Mouse (Mus musculus): ENCODE measurements around the gene Miox.
A peak's percentile ranks its signal among the peaks of the same experiment; 100 is the strongest.

Gene Miox

DNA sequence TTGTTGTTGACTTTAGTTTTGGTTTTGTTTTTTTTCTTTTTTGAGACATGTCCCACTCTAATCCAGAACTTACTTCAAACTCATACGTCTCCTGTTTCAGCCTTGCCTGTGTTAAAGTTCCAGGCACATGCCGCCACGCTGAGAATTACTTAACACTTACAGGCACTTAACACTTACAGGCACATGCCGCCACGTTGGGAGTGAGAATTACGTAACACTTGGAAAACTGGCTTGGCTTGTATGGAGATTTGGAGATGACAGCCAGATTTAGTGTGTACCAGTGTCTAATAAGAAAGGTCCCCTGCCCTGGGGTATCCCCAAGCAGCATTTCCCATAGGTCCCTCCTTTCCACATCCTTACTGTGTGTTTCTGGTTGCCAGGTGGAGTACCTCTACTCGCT lies 28.9 kb downstream of the Miox start:
- peak; percentile 95 for DNase-seq (ENCODE audit: extremely low read depth, low read depth, low spot score)

- no peak for DNase-seq (ENCODE audit: extremely low read depth, low read depth, low spot score)
These were observed 30.9 kb downstream of the Miox start for GRCm38 (mm10) chr15:89365141-89365551.

GRCm38 (mm10) chr15:89372068-89372467 lies 37.9 kb downstream of the Miox start:
- DNase-seq (ENCODE audit: extremely low read depth, low read depth, low spot score), result no peak

GRCm38 (mm10) chr15:89372536-89372935 lies 38.3 kb downstream of the Miox start:
- no peak for DNase-seq (ENCODE audit: extremely low read depth, low read depth, low spot score)

- no peak for DNase-seq (ENCODE audit: extremely low read depth, low read depth, low spot score)
These were observed 39.0 kb downstream of the Miox start for GRCm38 (mm10) chr15:89373027-89373761.

- DNase-seq (ENCODE audit: extremely low read depth, low read depth, low spot score), result no peak
These were observed 39.6 kb downstream of the Miox start, which contains the start of gene Sco2 for GRCm38 (mm10) chr15:89373762-89374248. Gene Sco2 (minus strand): TSS chr15:89373846.

DNA sequence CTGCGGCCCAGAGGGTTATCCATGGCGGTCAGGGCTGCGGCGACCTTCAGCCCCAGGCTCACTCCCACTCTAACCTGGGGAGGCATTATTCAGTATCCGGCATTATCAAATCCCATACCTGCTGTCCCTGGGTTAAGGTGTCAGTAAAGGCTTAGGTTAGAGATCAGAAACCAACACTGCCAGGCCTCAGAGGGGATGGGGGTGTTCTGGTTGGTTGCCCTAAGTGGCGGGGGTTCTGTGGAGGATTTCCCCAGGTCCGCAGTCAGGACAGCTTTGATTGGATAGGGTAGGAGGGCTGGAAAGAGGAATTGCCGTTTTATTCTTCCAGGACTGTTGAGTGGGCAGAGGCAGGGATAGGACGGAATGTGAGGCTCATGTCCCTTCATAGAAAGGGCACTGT lies 40.1 kb downstream of the Miox start:
- no peak for DNase-seq (ENCODE audit: extremely low read depth, low read depth, low spot score)

- no peak for DNase-seq (ENCODE audit: extremely low read depth, low read depth, low spot score)
These were observed 40.8 kb downstream of the Miox start for GRCm38 (mm10) chr15:89374801-89375534.

DNA sequence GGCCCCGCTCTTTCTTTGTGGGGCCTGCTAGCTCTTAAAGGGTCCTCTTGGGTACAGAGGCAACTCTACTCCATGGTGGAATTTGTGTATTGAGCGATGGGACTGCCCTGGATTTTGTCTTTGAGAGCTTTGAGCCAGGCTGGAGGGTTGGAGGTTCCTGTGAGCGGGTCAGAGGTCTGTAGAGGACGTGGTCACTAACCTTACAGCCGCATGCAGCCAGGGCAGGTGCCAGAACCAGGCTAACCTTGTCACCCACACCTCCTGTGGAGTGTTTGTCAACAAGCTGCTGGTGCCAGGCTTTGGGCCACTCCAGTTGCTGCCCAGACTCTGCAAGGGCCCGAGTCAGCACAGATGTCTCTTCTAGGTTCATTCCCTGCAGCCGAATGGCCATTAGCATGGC lies 41.8 kb downstream of the Miox start:
- no peak for DNase-seq (ENCODE audit: extremely low read depth, low read depth, low spot score)

DNA sequence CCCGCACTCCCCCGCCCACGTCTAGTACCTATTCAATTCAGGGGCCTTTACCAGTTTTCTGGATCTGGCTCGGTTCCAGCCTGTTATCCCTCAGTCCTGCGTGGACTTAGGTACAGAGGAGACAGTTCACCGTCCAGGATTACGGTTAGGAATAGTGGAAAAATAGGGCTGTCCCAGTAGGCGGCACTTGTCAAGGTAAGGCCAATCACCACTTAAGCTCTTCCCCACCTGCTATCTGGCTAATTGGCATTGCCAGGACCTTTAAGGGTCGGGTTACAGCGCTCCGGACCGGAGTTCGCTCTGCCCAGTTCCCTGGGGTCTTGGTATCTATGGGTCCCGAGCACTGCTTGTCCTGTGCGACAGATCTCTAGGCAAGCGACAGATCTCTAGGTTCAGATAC lies 42.8 kb downstream of the Miox start, which contains the start of gene Tymp:
Gene Tymp, minus strand, starts transcription at position 83 of the 400 bp plus-strand sequence.
- no peak for DNase-seq (ENCODE audit: extremely low read depth, low read depth, low spot score)

- DNase-seq (ENCODE audit: extremely low read depth, low read depth, low spot score), result no peak
These were observed 43.2 kb downstream of the Miox start for GRCm38 (mm10) chr15:89377362-89377761.

DNA sequence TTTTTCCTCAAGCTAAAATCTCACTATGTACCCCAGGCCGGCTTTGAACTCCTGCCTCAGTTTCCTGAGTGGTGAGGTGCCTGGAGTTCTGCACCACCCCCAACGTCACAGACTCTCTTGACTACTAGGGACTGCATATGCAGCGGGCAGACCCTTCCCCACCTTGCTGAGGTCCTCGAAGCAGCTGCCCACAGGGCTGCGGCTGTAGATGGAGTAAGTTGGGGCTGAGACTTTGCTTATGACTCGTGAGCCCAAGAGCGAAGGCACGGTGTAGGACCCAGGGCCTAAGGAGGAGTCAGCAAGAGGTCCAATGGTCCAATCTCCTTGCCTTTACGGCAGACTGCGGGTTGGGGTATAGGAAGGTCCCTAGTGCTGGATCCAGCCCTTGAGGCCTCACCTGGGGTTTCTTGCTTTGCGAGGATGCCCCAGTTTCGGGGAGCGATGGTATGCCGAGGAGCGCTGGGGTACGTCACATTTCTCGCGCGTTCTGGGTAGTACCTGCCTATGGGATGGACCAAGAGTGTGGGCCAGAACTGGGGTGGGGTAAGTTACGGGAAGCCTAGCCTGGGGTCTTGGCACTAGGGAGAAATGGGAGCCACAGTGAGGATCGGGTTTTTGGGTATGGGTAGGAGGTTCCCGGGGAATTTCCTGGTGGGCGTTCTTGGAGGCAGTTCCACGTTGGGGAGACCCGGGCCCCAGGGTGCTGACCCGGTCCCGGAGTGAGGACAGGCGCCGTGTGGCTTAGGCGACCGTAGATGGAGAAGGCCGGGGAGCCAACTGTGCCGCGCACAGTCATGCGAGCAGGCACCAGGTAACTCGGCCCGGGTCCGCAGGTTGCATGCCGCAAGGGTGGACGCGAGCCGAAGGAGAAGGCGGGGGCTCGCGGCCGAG lies 44.0 kb downstream of the Miox start:
- no peak for DNase-seq (ENCODE audit: extremely low read depth, low read depth, low spot score)

DNA sequence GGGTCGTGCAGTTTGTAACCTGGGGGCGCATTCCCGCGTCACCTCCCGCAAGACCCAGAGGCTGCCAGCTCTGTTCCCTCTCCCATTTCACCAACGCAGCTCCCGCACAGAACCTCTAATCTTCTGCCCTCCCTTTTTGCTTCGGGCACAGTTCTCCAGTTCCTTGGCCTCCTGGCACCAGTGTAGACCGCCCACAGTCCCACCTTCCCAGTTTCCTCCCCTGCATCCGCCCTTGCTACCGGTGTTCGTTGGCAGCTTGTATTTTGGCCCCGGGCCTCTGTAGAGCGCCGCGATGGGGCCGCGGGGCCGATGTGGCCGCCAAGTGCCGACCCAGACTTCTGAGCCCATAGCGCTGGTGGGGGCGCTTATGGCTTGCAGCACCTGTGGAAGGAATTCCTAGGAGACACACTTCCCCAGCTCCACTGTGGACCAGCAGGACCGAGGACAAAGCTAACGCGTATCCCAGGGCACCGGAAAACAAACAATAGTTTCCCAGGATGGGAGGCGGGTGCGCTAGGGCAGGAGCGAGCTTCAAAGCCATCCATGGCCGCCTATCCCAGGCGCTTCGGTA lies 44.7 kb downstream of the Miox start, which contains the start of gene Odf3b:
Gene Odf3b, minus strand, starts transcription at position 452 of the 571 bp plus-strand sequence.
- DNase-seq (ENCODE audit: extremely low read depth, low read depth, low spot score), result no peak

DNA sequence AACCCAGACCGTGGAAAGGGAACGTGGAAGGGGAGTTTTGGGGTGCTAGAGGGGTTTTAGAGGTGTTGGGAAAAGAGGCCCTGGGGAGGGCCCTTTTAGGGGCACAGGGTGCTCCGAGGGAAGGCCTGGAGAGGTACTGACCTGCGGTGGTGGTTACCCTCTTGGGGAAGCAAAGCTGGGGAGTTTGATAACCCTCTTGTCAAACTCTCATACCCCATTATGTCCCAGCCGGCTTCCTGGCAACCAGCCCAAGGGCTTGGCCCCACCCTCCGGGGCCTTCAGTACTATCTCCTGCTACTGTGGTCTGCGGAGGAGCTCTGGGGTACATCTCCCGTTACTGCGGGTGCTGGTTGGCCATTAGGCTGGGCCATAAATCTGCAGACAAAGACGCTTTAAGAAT lies 45.2 kb downstream of the Miox start:
- no peak for DNase-seq (ENCODE audit: extremely low read depth, low read depth, low spot score)

DNA sequence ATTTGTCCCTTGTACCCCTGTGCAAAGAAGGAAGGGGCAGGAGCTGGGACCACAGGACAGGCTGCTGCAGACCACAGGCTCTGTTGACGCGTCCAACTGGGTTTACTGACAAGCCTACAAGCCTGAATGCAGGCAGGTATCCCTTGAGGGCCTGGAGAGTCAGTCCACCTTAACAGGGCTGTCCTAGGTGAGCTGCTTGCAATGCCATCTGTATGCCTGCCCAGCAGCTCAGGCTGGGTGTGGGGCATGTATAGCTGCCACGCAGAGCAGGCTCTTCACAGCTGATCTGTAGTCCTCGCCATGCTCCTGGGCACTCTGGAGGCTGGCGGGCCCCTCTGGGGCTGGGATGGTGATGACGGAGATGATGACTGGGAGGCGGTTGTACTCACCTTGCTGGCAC lies 50.4 kb downstream of the Miox start, which contains the start of gene Klhdc7b:
Gene Klhdc7b, plus strand, starts transcription at position 301 of the 400 bp plus-strand sequence.
- DNase-seq (ENCODE audit: extremely low read depth, low read depth, low spot score), result no peak

Measured in fat pad, adult 2 months (tissue).